Mouse (Mus musculus) G1E (cell line): ENCODE results near the gene Aire.

ENCODE experiments used
- CTCF ChIP-seq: IDR thresholded peaks from 2 replicates; pipeline ENCODE4 v1.5.1; 2012; ENCODE audit warnings: low read depth, low read length, inconsistent platforms, mixed read lengths
- GATA1 ChIP-seq: IDR thresholded peaks from 2 replicates; pipeline ENCODE4 v1.6.1; 2012; ENCODE audit warnings: borderline replicate concordance, low read length, inconsistent platforms, mixed read lengths
- GATA2 ChIP-seq: IDR thresholded peaks from 2 replicates; pipeline ENCODE4 v1.6.1; 2012; ENCODE audit warnings: low read depth, low read length, inconsistent platforms, borderline replicate concordance
- TAL1 ChIP-seq: conservative IDR thresholded peaks from 2 replicates; pipeline ENCODE4 v1.6.1; 2012; ENCODE audit warnings: low read depth, low read length, inconsistent platforms, mixed read lengths

DNA sequence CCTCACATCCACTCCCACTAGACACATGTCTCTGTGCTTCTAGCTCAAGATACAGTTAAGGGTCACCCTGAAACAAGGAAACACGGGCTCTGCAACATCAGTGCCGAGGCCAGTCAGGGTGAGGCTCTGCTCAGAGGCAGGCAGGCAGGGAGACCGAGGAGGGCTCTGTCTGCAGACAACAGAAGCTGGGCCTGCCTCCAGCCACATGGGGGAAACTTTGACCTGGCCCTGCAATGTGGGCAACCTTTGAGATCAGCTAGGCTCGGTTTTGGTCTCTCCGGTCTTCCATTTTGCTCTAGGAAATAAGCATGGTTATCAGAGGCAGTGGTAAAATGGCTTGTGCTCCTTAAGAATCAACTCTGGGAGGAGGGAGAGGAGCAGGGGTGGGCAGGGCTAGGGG is 27.0 kb downstream of the Aire start:
- TF ChIP-seq CTCF (no peak), GATA1 (no peak), TAL1 (no peak), GATA2 (no peak)
